Mouse (Mus musculus): ENCODE measurements around the gene Dynlt1b. TPM values are rescaled to one million over a fixed set of nuclear protein-coding genes. Genes with fewer than 3 reads are reported as not detected.
"Not testable (repeated sequence)": the region's sequence is repeated elsewhere in the genome, so short reads cannot be mapped to it uniquely, and the experiment has no call there.

Gene Dynlt1b
- polyA plus RNA-seq (2014; fragmentation: Nextera tagmentation; extraction: Ambion mirVana) = 506 and 609 TPM in 2 replicates

DNA sequence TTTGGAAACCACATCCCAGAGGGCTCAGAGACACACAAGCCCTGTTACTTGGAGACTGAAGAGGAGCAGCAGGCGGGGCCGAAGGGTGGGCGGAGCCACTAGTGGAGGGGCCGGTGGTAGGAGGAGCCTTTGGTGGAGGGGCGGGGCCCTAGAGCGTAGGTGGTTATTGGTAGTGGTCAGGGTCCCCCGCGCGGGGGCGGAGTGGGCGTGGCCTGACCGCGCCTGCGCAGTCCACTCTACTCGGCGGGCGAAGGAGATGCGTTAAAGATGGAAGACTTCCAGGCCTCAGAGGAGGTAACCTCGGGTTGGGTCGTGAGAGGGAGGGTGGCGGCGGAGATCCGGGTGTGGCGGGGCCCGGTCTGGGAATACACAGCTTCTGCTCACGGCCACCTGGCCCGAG is at the start of gene Dynlt1b:
Gene Dynlt1b (plus strand): TSS at position 168 of the 400 bp plus-strand sequence.
- peak within 1 kb of the TSS; percentile 43 for H3K4me2 ChIP-seq (replicated peaks; ENCODE audit: low read depth, low read length)
- H3K4me3 ChIP-seq (ENCODE audit: low read length) = peak within 1 kb of the TSS; percentile 50
- H3K4me1 ChIP-seq (ENCODE audit: control insufficient read depth, insufficient read depth, low read length); H3K36me3 ChIP-seq (ENCODE audit: control insufficient read depth, insufficient read depth, low read length); H3K27ac ChIP-seq (ENCODE audit: low read depth, low read length); H3K27me3 ChIP-seq (ENCODE audit: control insufficient read depth, insufficient read depth, low read length); H3K9me3 ChIP-seq (ENCODE audit: control insufficient read depth, low read length): not testable (repeated sequence)
- H3K9ac ChIP-seq (ENCODE audit: low read depth, low read length) = peak within 1 kb of the TSS; percentile 65
- ATAC-seq (ENCODE audit: low FRiP score, low TSS enrichment) = peak; percentile 99
- WGBS = under 1% methylated on average over 27 of the region's 27 CpGs

DNA sequence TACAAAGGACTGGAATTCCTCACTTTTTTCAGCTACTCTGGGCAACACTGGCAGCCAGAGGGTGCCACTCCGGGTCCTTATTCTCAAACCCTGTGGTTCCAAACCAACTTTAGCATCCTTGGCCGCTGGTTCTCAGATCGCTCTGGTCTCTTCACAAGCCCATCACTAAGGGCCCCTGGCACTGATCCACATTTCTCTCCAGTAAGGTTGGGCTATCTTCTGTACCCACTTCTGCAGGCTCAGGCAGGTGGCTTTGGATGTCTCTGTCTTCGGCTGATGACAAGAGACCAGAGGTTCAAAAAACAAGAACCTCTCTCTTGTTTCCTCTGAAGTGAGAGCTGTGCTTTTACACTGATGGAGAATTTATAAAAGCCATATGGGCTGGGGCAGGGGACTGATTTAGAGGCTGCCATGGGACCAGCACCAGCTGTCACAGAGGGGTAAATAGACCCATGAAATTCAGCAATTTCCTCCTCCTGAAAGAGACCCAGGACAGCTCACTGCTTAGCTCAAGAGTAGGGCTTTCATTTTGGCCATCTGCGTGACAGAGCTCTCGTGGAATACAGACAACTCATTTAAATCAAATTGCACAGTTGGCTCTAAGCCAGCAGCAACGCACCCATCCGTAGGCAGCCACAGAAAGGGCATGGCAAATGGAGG is 49.6 kb upstream of the Dynlt1b start:
- H3K4me2 ChIP-seq (replicated peaks; ENCODE audit: low read depth, low read length); H3K9ac ChIP-seq (ENCODE audit: low read depth, low read length); H3K27ac ChIP-seq (ENCODE audit: low read depth, low read length); H3K36me3 ChIP-seq (ENCODE audit: control insufficient read depth, insufficient read depth, low read length); H3K9me3 ChIP-seq (ENCODE audit: control insufficient read depth, low read length); ATAC-seq (ENCODE audit: low FRiP score, low TSS enrichment); H3K27me3 ChIP-seq (ENCODE audit: control insufficient read depth, insufficient read depth, low read length); H3K4me1 ChIP-seq (ENCODE audit: control insufficient read depth, insufficient read depth, low read length); H3K4me3 ChIP-seq (ENCODE audit: low read length): not testable (repeated sequence)
- WGBS = 78% methylated on average over 1 of the region's 8 CpGs

DNA sequence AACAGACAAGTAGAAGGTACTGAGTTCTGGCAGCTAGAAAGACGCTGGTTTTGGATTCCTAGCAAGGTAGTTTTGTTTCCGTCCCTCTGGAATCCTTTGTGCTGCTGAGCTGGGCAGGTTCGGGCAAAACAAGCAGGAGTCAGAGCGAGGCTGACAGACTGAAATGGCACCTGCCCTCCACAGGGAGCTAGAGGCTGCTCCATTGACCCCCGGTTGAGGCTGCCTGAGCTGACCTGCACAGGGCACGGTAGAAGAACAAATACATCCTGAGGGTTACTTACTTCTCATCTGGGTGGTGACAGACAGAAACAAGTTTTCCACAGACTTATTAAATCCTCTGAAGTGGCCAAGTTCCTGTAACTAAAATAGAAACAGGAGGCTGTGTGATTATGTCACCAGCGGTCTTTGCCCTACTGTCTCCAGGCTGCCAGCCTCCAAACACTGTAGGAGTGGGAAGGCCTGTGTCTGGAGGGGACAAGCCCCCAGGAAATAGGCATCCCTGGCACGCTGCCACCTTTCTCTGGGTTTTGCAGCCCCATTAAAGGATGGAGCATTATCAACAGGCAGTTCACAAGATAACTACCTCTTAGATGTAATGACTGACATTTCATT is 48.7 kb upstream of the Dynlt1b start:
- H3K4me2 ChIP-seq (replicated peaks; ENCODE audit: low read depth, low read length); H3K9ac ChIP-seq (ENCODE audit: low read depth, low read length); H3K27ac ChIP-seq (ENCODE audit: low read depth, low read length); H3K36me3 ChIP-seq (ENCODE audit: control insufficient read depth, insufficient read depth, low read length); H3K9me3 ChIP-seq (ENCODE audit: control insufficient read depth, low read length); H3K4me3 ChIP-seq (ENCODE audit: low read length); H3K4me1 ChIP-seq (ENCODE audit: control insufficient read depth, insufficient read depth, low read length); H3K27me3 ChIP-seq (ENCODE audit: control insufficient read depth, insufficient read depth, low read length); ATAC-seq (ENCODE audit: low FRiP score, low TSS enrichment): not testable (repeated sequence)
- no CpG with 5 or more reads among the region's 8 CpGs for WGBS

DNA sequence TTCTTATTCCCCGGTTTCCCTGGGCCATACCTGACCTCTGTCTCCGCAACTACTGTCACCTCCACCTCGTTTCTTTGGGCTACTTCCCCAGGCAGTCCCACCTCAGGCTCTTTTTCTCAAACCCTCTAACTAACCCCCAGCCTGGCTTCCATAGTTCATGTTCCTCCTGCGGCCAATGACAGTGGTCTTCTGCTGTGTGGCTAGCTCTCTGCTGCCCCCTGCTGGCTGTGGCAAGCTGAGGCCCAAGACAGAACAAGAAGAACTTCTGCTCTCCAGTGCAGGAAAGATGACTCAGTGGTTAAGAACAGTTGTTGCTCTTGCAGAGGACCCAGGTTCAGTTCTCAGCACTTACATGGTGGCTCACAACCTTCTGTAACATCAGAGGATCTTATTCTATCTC is 43.0 kb upstream of the Dynlt1b start:
- not testable (repeated sequence) for H3K4me2 ChIP-seq (replicated peaks; ENCODE audit: low read depth, low read length); H3K36me3 ChIP-seq (ENCODE audit: control insufficient read depth, insufficient read depth, low read length); H3K4me3 ChIP-seq (ENCODE audit: low read length); H3K27me3 ChIP-seq (ENCODE audit: control insufficient read depth, insufficient read depth, low read length); H3K9me3 ChIP-seq (ENCODE audit: control insufficient read depth, low read length); H3K4me1 ChIP-seq (ENCODE audit: control insufficient read depth, insufficient read depth, low read length); H3K9ac ChIP-seq (ENCODE audit: low read depth, low read length); H3K27ac ChIP-seq (ENCODE audit: low read depth, low read length)
- ATAC-seq (ENCODE audit: low FRiP score, low TSS enrichment) = peak; percentile 78
- no CpG with 5 or more reads among the region's 4 CpGs for WGBS

DNA sequence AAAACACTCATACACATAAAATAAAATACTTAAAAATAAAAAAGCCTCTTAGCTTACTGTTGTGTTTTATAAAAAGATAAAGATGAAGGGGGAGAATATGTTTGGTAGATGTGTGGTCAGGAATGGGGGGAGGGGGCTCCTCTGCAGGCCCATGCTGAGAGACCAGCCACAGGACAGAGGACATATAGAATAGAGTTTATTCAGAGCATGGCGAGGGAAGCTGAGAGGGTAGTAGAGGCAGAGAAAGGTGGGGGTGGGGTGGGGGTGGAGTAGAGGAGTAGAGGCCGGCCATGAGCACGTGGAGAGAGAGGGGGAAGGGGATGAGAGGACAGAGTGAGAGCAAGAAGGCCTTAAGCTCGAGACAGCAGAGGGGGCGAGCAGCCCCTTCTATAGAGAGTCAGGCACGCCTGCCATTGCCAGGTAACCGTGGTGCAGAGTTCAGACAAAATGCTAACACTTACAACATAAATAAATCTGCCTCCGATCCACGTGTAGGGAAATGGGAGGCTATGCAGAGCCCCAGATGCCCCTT is 42.5 kb upstream of the Dynlt1b start:
- H3K27me3 ChIP-seq (ENCODE audit: control insufficient read depth, insufficient read depth, low read length); H3K4me3 ChIP-seq (ENCODE audit: low read length); H3K36me3 ChIP-seq (ENCODE audit: control insufficient read depth, insufficient read depth, low read length); H3K9me3 ChIP-seq (ENCODE audit: control insufficient read depth, low read length); H3K4me2 ChIP-seq (replicated peaks; ENCODE audit: low read depth, low read length); H3K9ac ChIP-seq (ENCODE audit: low read depth, low read length); H3K4me1 ChIP-seq (ENCODE audit: control insufficient read depth, insufficient read depth, low read length); H3K27ac ChIP-seq (ENCODE audit: low read depth, low read length): not testable (repeated sequence)
- no CpG with 5 or more reads among the region's 9 CpGs for WGBS
- ATAC-seq (ENCODE audit: low FRiP score, low TSS enrichment) = 0 out of 2 replicates have a peak, but pooled peaks have one; percentile 37

DNA sequence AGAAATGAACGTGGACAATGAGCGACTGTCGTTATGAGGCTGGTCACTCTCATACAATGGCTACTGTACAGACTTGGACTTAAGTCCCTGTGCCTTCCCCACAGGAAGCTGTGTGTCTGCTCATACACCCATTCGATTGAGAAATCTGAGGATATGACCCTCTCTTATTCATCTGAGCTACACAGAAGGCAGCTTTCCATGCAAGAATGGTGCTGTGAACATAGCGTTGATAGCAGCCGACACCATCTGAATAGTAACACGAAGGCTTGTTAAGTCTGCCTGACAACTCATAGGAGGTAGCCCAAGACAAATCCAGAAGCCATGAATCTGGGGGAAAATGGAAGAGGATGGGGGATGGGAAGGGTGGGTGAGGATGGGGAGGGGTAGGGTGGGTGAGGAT is 40.4 kb upstream of the Dynlt1b start:
- not testable (repeated sequence) for H3K4me2 ChIP-seq (replicated peaks; ENCODE audit: low read depth, low read length); H3K27me3 ChIP-seq (ENCODE audit: control insufficient read depth, insufficient read depth, low read length); H3K4me1 ChIP-seq (ENCODE audit: control insufficient read depth, insufficient read depth, low read length); H3K36me3 ChIP-seq (ENCODE audit: control insufficient read depth, insufficient read depth, low read length); H3K9ac ChIP-seq (ENCODE audit: low read depth, low read length); ATAC-seq (ENCODE audit: low FRiP score, low TSS enrichment); H3K9me3 ChIP-seq (ENCODE audit: control insufficient read depth, low read length); H3K4me3 ChIP-seq (ENCODE audit: low read length); H3K27ac ChIP-seq (ENCODE audit: low read depth, low read length)
- WGBS = 82% methylated on average over 2 of the region's 7 CpGs

DNA sequence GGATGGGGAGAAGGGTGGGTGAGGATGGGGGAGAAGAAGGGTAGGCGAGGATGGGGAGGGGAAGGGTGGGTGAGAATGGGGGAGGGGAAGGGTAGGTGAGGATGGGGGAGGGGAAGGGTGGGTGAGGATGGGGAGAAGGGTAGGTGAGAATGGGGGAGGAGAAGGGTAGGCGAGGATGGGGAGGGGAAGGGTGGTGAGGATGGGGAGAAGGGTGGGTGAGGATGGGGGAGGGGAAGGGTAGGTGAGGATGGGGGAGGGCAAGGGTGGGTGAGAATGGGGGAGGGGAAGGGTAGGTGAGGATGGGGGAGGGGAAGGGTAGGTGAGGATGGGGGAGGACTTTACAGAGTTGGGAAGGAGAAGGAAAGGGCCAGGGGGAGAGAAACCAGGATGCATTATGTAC is 39.2 kb upstream of the Dynlt1b start:
- H3K4me3 ChIP-seq (ENCODE audit: low read length); H3K4me1 ChIP-seq (ENCODE audit: control insufficient read depth, insufficient read depth, low read length); H3K4me2 ChIP-seq (replicated peaks; ENCODE audit: low read depth, low read length); H3K27ac ChIP-seq (ENCODE audit: low read depth, low read length); H3K36me3 ChIP-seq (ENCODE audit: control insufficient read depth, insufficient read depth, low read length); H3K27me3 ChIP-seq (ENCODE audit: control insufficient read depth, insufficient read depth, low read length); H3K9ac ChIP-seq (ENCODE audit: low read depth, low read length); H3K9me3 ChIP-seq (ENCODE audit: control insufficient read depth, low read length); ATAC-seq (ENCODE audit: low FRiP score, low TSS enrichment): not testable (repeated sequence)
- 96% methylated on average over 1 of the region's 2 CpGs for WGBS

DNA sequence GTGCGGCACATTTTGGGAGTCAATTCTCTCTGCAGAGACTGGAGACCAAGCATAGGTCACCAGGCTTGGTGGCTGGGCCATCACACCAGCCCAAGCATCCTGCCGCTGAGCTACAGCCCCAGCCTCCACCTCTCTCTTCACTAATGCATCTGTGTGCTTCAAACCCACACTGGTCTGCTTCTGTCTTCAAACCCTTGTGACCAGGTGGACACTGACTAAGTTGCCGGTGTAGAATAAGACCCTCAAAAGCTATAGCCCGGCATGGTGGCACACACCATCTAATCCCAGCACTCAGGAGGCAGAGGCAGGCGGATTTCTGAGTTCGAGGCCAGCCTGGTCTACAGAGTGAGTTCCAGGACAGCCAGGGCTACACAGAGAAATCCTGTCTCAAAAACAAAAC is 38.2 kb upstream of the Dynlt1b start:
- H3K9ac ChIP-seq (ENCODE audit: low read depth, low read length); H3K4me2 ChIP-seq (replicated peaks; ENCODE audit: low read depth, low read length); H3K4me1 ChIP-seq (ENCODE audit: control insufficient read depth, insufficient read depth, low read length); H3K27me3 ChIP-seq (ENCODE audit: control insufficient read depth, insufficient read depth, low read length); ATAC-seq (ENCODE audit: low FRiP score, low TSS enrichment); H3K9me3 ChIP-seq (ENCODE audit: control insufficient read depth, low read length); H3K36me3 ChIP-seq (ENCODE audit: control insufficient read depth, insufficient read depth, low read length); H3K27ac ChIP-seq (ENCODE audit: low read depth, low read length); H3K4me3 ChIP-seq (ENCODE audit: low read length): not testable (repeated sequence)
- 89% methylated on average over 5 of the region's 6 CpGs for WGBS

DNA sequence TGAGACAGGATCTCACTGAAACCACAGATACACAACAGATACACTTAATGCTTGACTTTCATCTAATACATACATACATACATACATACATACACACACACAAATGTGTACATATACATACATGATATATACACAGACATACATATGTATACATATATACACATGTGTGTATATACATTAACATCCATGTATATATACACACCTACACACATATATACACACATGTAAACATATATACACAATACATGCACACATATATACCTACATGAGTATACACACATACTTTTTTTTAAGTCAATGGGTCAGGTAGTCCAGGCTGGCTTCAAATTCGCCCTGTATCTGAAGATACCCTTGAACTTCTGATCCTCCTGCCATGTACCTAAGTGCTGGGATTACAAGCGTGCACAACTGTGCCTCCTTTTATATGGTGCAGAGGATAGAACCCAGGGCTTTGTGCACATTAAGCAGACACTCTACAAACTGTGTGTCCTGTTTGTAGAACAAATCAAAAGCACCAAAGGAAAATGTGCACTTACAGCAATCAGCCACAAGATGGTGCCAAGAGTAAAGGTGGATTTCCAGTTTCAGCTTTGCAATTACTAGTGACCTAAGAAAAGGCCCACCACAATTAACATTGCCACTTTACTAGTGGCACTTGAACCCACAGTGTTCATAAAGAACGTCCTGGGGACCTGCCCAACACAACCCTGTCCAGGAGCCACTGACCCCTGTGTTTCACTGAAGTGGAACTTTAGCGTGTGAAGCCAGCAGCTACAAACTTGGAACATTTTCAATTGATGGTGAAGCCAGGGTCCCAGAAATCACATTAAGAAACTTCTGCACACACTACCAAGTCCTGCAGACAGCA is 37.2 kb upstream of the Dynlt1b start:
- not testable (repeated sequence) for H3K4me3 ChIP-seq (ENCODE audit: low read length); H3K36me3 ChIP-seq (ENCODE audit: control insufficient read depth, insufficient read depth, low read length); H3K27me3 ChIP-seq (ENCODE audit: control insufficient read depth, insufficient read depth, low read length); H3K4me2 ChIP-seq (replicated peaks; ENCODE audit: low read depth, low read length); H3K4me1 ChIP-seq (ENCODE audit: control insufficient read depth, insufficient read depth, low read length); H3K9me3 ChIP-seq (ENCODE audit: control insufficient read depth, low read length); H3K9ac ChIP-seq (ENCODE audit: low read depth, low read length); H3K27ac ChIP-seq (ENCODE audit: low read depth, low read length)
- WGBS = no CpG with 5 or more reads among the region's 4 CpGs
- 0 out of 2 replicates have a peak, but pooled peaks have one; percentile 32 for ATAC-seq (ENCODE audit: low FRiP score, low TSS enrichment)

Data from kidney, embryonic 14.5 days (tissue).